8 mouse cellular contexts compared by ENCODE assay signal in the genomic region with DNA sequence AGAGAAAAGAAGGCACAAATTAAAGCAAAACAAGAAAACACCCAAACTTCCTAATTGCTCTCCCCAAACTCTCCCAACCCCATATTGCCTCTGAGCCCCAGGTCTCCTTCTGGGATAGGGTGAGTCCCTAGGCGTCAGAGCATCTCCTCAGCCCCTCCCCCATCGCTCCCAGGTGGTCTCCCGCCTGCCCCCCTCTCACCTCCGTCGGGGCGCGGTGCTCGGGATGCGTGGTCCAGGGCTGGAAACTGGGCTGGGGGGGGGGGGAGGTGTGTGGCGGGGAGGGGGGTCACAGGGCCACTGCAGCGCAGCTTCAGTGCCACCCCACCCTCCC. TPM values are rescaled to one million over a fixed set of nuclear protein-coding genes. Genes with fewer than 3 reads are reported as not detected.
DNase-seq lines count a peak whose midpoint lies in the region; ATAC-seq and TF ChIP-seq lines count a peak whose summit lies in the region.

No protein-coding gene starts in this region.

- intact Hi-C loops in left cerebral cortex, postnatal 14 days (cut with DNase I), result no loop called here

- no peak for DNase-seq in kidney, postnatal 0 days (ENCODE audit: low spot score)
- no peak for DNase-seq in kidney, adult 11 months
- peak; percentile 67 for DNase-seq in embryonic facial prominence, embryonic 11.5 days (ENCODE audit: low spot score)
- DNase-seq in limb, embryonic 10.5 days (ENCODE audit: low spot score), result peak; percentile 74
- DNase-seq in thymus, postnatal 25 days, result no peak
- DNase-seq in left cerebral cortex, postnatal 14 days (ENCODE audit: low spot score in 2 of 2), result no peak
- DNase-seq in thymus, adult 18-20 months, result no peak

- peak overlapping the region; percentile 47; the same call in 1 of the 2 replicates for H3K9ac ChIP-seq in kidney, postnatal 0 days (ENCODE audit: low read depth, low read length)
- peak overlapping the region; percentile 72 for H3K9ac ChIP-seq in embryonic facial prominence, embryonic 11.5 days (replicated peaks; ENCODE audit: low read length)
- peak overlapping the region; percentile 59 for H3K9ac ChIP-seq in neural tube, embryonic 13.5 days

- no peak for TF ChIP-seq CTCF in kidney, postnatal 0 days (IDR thresholded peaks at IDR 0.05; ENCODE audit: low read depth)

- peak overlapping the region; percentile 47 for H3K4me3 ChIP-seq in kidney, postnatal 0 days (replicated peaks; ENCODE audit: low read depth, low read length)
- peak overlapping the region; percentile 57 for H3K4me3 ChIP-seq in embryonic facial prominence, embryonic 11.5 days (ENCODE audit: low read depth, low read length)
- H3K4me3 ChIP-seq in limb, embryonic 10.5 days, result peak overlapping the region; percentile 70
- peak overlapping the region; percentile 36 for H3K4me3 ChIP-seq in neural tube, embryonic 13.5 days

- H3K27me3 ChIP-seq in kidney, postnatal 0 days (ENCODE audit: insufficient read depth, low read length), result 0 out of 2 replicates have a peak, but pooled peaks cover 7% of the 10 kb centered on the region
- H3K27me3 ChIP-seq in embryonic facial prominence, embryonic 11.5 days (ENCODE audit: control insufficient read depth, insufficient read depth, low read length), result no peaks in the 10 kb centered on the region
- peaks cover 23% of the 10 kb centered on the region for H3K27me3 ChIP-seq in limb, embryonic 10.5 days (ENCODE audit: low read depth, poor library complexity, severe bottlenecking)
- H3K27me3 ChIP-seq in neural tube, embryonic 13.5 days, result peaks cover 37% of the 10 kb centered on the region

- H3K4me2 ChIP-seq in kidney, postnatal 0 days (ENCODE audit: low read length), result peak overlapping the region; percentile 86
- H3K4me2 ChIP-seq in embryonic facial prominence, embryonic 11.5 days (ENCODE audit: low read depth, low read length), result peak overlapping the region; percentile 90
- H3K4me2 ChIP-seq in neural tube, embryonic 13.5 days, result peak overlapping the region; percentile 60

- H3K27ac ChIP-seq in kidney, postnatal 0 days, result peak overlapping the region; percentile 89
- H3K27ac ChIP-seq in embryonic facial prominence, embryonic 11.5 days (replicated peaks; ENCODE audit: low read depth, low read length), result peak overlapping the region; percentile 89
- peak overlapping the region; percentile 94 for H3K27ac ChIP-seq in limb, embryonic 10.5 days
- H3K27ac ChIP-seq in neural tube, embryonic 13.5 days (replicated peaks), result no peak overlapping the region

- no peak for ATAC-seq in kidney, postnatal 0 days (replicated peaks; ENCODE audit: low FRiP score, low read depth)
- no peak for ATAC-seq in embryonic facial prominence, embryonic 11.5 days (replicated peaks; ENCODE audit: insufficient number of reproducible peaks, low FRiP score, low TSS enrichment, low read depth)
- no peak for ATAC-seq in neural tube, embryonic 13.5 days (ENCODE audit: low read depth)

- under 1% methylated on average over 10 of the region's 11 CpGs for WGBS in kidney, postnatal 0 days
- 0% methylated on average over 9 of the region's 11 CpGs for WGBS in embryonic facial prominence, embryonic 11.5 days
- WGBS in limb, embryonic 10.5 days, result under 1% methylated on average over 10 of the region's 11 CpGs
- 0% methylated on average over 11 of the region's 11 CpGs for WGBS in neural tube, embryonic 13.5 days

- H3K9me3 ChIP-seq in kidney, postnatal 0 days (replicated peaks; ENCODE audit: low read length), result no peaks in the 10 kb centered on the region
- H3K9me3 ChIP-seq in embryonic facial prominence, embryonic 11.5 days (replicated peaks; ENCODE audit: control insufficient read depth, low read length), result no peaks in the 10 kb centered on the region
- no peaks in the 10 kb centered on the region for H3K9me3 ChIP-seq in limb, embryonic 10.5 days (replicated peaks)
- no peaks in the 10 kb centered on the region for H3K9me3 ChIP-seq in neural tube, embryonic 13.5 days

- no peaks in the 10 kb centered on the region for H3K36me3 ChIP-seq in kidney, postnatal 0 days (ENCODE audit: insufficient read depth, low read length)
- H3K36me3 ChIP-seq in embryonic facial prominence, embryonic 11.5 days (replicated peaks; ENCODE audit: control insufficient read depth, insufficient read depth, low read depth, low read length), result no peaks in the 10 kb centered on the region; the same call in 1 of the 2 replicates
- peaks cover 20% of the 10 kb centered on the region for H3K36me3 ChIP-seq in limb, embryonic 10.5 days
- H3K36me3 ChIP-seq in neural tube, embryonic 13.5 days, result no peaks in the 10 kb centered on the region

- peaks cover 7% of the 10 kb centered on the region; the same call in 1 of the 2 replicates for H3K4me1 ChIP-seq in kidney, postnatal 0 days (replicated peaks; ENCODE audit: insufficient read depth, low read length)
- peaks cover 3% of the 10 kb centered on the region for H3K4me1 ChIP-seq in embryonic facial prominence, embryonic 11.5 days (ENCODE audit: control insufficient read depth, insufficient read depth, low read length)
- H3K4me1 ChIP-seq in limb, embryonic 10.5 days, result peaks cover 44% of the 10 kb centered on the region
- H3K4me1 ChIP-seq in neural tube, embryonic 13.5 days (replicated peaks), result peaks cover 37% of the 10 kb centered on the region

RNA-seq across cellular contexts. Expression of a gene that starts 0.4 kb away (rescaled TPM):
- 3.3 and 4.1 TPM in 2 replicates for polyA plus RNA-seq in kidney, postnatal 0 days (2015; fragmentation: Nextera tagmentation; extraction: Ambion mirVana)
- polyA plus RNA-seq in embryonic facial prominence, embryonic 11.5 days (2014; fragmentation: Nextera tagmentation; extraction: Ambion mirVana), result 7.1 and 9.6 TPM in 2 replicates
- 10.9 and 11.7 TPM in 2 replicates for polyA plus RNA-seq in limb, embryonic 10.5 days (2016; fragmentation: Nextera tagmentation; extraction: Ambion mirVana)
- polyA plus RNA-seq in neural tube, embryonic 13.5 days (2015; fragmentation: Nextera tagmentation; extraction: Ambion mirVana), result 2.2 and 2.9 TPM in 2 replicates
- total RNA-seq in left cerebral cortex, postnatal 14 days (2021), result 1 to 10 TPM; 1.6 to 1.9 TPM

RNA-seq across cellular contexts. Expression of a gene that starts 12.9 kb away (rescaled TPM):
- not detected in 2 replicates for polyA plus RNA-seq in kidney, postnatal 0 days (2015; fragmentation: Nextera tagmentation; extraction: Ambion mirVana)
- not detected in 2 replicates for polyA plus RNA-seq in embryonic facial prominence, embryonic 11.5 days (2014; fragmentation: Nextera tagmentation; extraction: Ambion mirVana)
- 0.13 TPM in 1 of 2 replicates, not detected in the other for polyA plus RNA-seq in limb, embryonic 10.5 days (2016; fragmentation: Nextera tagmentation; extraction: Ambion mirVana)
- not detected in 2 replicates for polyA plus RNA-seq in neural tube, embryonic 13.5 days (2015; fragmentation: Nextera tagmentation; extraction: Ambion mirVana)
- total RNA-seq in left cerebral cortex, postnatal 14 days (2021), result under 1 TPM in 1 of 2 experiments, not detected in 1; 0.13 TPM

RNA-seq across cellular contexts. Expression of a gene that starts 19.6 kb away (rescaled TPM):
- 3.7 and 3.8 TPM in 2 replicates for polyA plus RNA-seq in kidney, postnatal 0 days (2015; fragmentation: Nextera tagmentation; extraction: Ambion mirVana)
- polyA plus RNA-seq in embryonic facial prominence, embryonic 11.5 days (2014; fragmentation: Nextera tagmentation; extraction: Ambion mirVana), result 1.8 and 2.7 TPM in 2 replicates
- 5.5 and 5.9 TPM in 2 replicates for polyA plus RNA-seq in limb, embryonic 10.5 days (2016; fragmentation: Nextera tagmentation; extraction: Ambion mirVana)
- 1.0 and 1.4 TPM in 2 replicates for polyA plus RNA-seq in neural tube, embryonic 13.5 days (2015; fragmentation: Nextera tagmentation; extraction: Ambion mirVana)
- total RNA-seq in left cerebral cortex, postnatal 14 days (2021), result 1 to 10 TPM in 1 of 2 experiments, under 1 TPM in 1; 0.66 to 1.2 TPM

RNA-seq across cellular contexts. Expression of a gene that starts 28.9 kb away (rescaled TPM):
- polyA plus RNA-seq in kidney, postnatal 0 days (2015; fragmentation: Nextera tagmentation; extraction: Ambion mirVana), result 0.14 and 0.23 TPM in 2 replicates
- polyA plus RNA-seq in embryonic facial prominence, embryonic 11.5 days (2014; fragmentation: Nextera tagmentation; extraction: Ambion mirVana), result not detected in 2 replicates
- 0.10 and 0.23 TPM in 2 replicates for polyA plus RNA-seq in limb, embryonic 10.5 days (2016; fragmentation: Nextera tagmentation; extraction: Ambion mirVana)
- not detected in 2 replicates for polyA plus RNA-seq in neural tube, embryonic 13.5 days (2015; fragmentation: Nextera tagmentation; extraction: Ambion mirVana)
- not detected for total RNA-seq in left cerebral cortex, postnatal 14 days (2021)

RNA-seq across cellular contexts. Expression of a gene that starts 29.7 kb away (rescaled TPM):
- polyA plus RNA-seq in kidney, postnatal 0 days (2015; fragmentation: Nextera tagmentation; extraction: Ambion mirVana), result 99.1 and 103 TPM in 2 replicates
- polyA plus RNA-seq in embryonic facial prominence, embryonic 11.5 days (2014; fragmentation: Nextera tagmentation; extraction: Ambion mirVana), result 174 and 179 TPM in 2 replicates
- 170 and 205 TPM in 2 replicates for polyA plus RNA-seq in limb, embryonic 10.5 days (2016; fragmentation: Nextera tagmentation; extraction: Ambion mirVana)
- polyA plus RNA-seq in neural tube, embryonic 13.5 days (2015; fragmentation: Nextera tagmentation; extraction: Ambion mirVana), result 103 and 110 TPM in 2 replicates
- 10 to 100 TPM; 59.1 to 61.5 TPM for total RNA-seq in left cerebral cortex, postnatal 14 days (2021)

Comparison
In these comparisons a context has a peak if more than half of its experiments do, and no peak if none do; other contexts are left out.
1. DNase-seq: peak in embryonic facial prominence, embryonic 11.5 days (single experiment) and limb, embryonic 10.5 days (single experiment); none in kidney, postnatal 0 days (single experiment), kidney, adult 11 months (single experiment), thymus, postnatal 25 days (single experiment), left cerebral cortex, postnatal 14 days (0 of 2) and thymus, adult 18-20 months (0 of 2).
2. Peak in every context shown above with its lines, with median percentiles within 50 percentile points of each other: H3K4me2 ChIP-seq, H3K4me3 ChIP-seq and H3K9ac ChIP-seq.